Mouse (Mus musculus): ENCODE measurements around the gene Sppl2b. TPM values are rescaled to one million over a fixed set of nuclear protein-coding genes. Genes with fewer than 3 reads are reported as not detected.
A peak's percentile ranks its signal among the peaks of the same experiment; 100 is the strongest.

The Sppl2b gene
- total and polyA plus RNA-seq, 3 experiments = 52.0 to 65.9 TPM; not detected in 1

- Histone ChIP-seq H3K36me3 (ENCODE audit: control insufficient read depth in 1 of 2, insufficient read depth in 2 of 2, low read length in 2 of 2) (peaks cover 0 to 2% of the 10 kb centered on the region in 2 experiments; a peak in 1 of 4 replicates), H3K27me3 (ENCODE audit: control insufficient read depth in 1 of 2, insufficient read depth in 2 of 2, low read length in 2 of 2) (no peaks in the 10 kb centered on the region; a peak in 1 of 4 replicates), H3K27ac (ENCODE audit: control insufficient read depth, low read depth, low read length) (no peak overlapping the region), H3K79me2 (ENCODE audit: control insufficient read depth, insufficient read depth, low read length, poor library complexity) (peaks cover 6% of the 10 kb centered on the region), H3K9me3 (replicated peaks; ENCODE audit: insufficient read depth, low read length) (no peaks in the 10 kb centered on the region), H3K4me3 (ENCODE audit: control insufficient read depth in 1 of 2, insufficient read depth in 1 of 2, low read depth in 2 of 2, low read length in 2 of 2) (no peak overlapping the region), H3K4me1 (ENCODE audit: control insufficient read depth in 1 of 2, insufficient read depth in 2 of 2, low read length in 2 of 2) (peaks cover 0 to 8% of the 10 kb centered on the region in 2 experiments; a peak in 1 of 4 replicates), H3K9ac (ENCODE audit: control insufficient read depth, low read depth, low read length, poor library complexity, severe bottlenecking) (no peak overlapping the region)
- peak; percentile 46 for DNase-seq (ENCODE audit: low read depth, low spot score)
- TF ChIP-seq RCOR1 (IDR thresholded peaks at IDR 0.05; ENCODE audit: low read depth, low read length) (peak; percentile 66), TCF12 (IDR thresholded peaks at IDR 0.05; ENCODE audit: low read depth, low read length) (peak; percentile 79), ZMIZ1 (IDR thresholded peaks at IDR 0.05; ENCODE audit: low read depth, low read length) (no peak), ETS1 (IDR thresholded peaks at IDR 0.05; ENCODE audit: low read depth, low read length) (0 out of 2 replicates have a peak, but pooled peaks have one; percentile 7), MYC (IDR thresholded peaks at IDR 0.05; ENCODE audit: low read depth, low read length) (no peak), TAL1 (IDR thresholded peaks at IDR 0.05; ENCODE audit: low read length) (peak; percentile 80), CHD1 (IDR thresholded peaks at IDR 0.05; ENCODE audit: low read depth, low read length) (no peak), GATA1 (IDR thresholded peaks at IDR 0.05; ENCODE audit: low read depth, low read length) (peak; percentile 70), EP300 (IDR thresholded peaks at IDR 0.05; ENCODE audit: low read depth in 1 of 2, low read length in 2 of 2) (peak; percentile 58 to 72), RAD21 (IDR thresholded peaks at IDR 0.05; ENCODE audit: low read depth, low read length) (no peak)
Observed at GRCm38 (mm10) chr10:80915260-80915659, 60.2 kb downstream of the Sppl2b start.

DNA sequence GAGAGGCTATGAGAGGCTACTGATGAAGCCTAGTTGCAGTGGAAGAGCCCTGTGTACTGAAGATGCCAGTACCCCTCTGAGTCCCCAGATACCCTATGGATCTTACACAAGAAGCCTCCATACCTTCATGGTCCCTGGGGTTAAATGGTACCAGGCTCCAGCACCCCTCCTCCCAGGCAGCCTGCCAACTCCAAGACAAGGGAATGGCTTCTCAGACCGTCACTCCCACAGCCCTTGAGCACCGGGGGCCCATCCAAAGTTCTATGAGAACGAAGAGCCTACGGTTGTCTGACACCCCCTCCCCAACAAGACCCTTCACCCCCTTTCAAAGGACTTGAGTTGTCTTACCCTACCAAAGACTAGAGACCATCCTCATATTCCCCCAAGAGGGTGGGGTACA lies 60.7 kb downstream of the Sppl2b start:
- TF ChIP-seq KAT2A (conservative IDR thresholded peaks at IDR 0.05; ENCODE audit: low read depth, low read length) = no peak
- TF ChIP-seq MXI1 (IDR thresholded peaks at IDR 0.05; ENCODE audit: low read depth, low read length) = no peak
- TF ChIP-seq ZKSCAN1 (IDR thresholded peaks at IDR 0.05; ENCODE audit: low read depth, low read length) = no peak
- no peak for TF ChIP-seq MEF2A (IDR thresholded peaks at IDR 0.05; ENCODE audit: extremely low read depth, insufficient replicate concordance, low read depth, low read length, poor library complexity, severe bottlenecking)
- no peak for TF ChIP-seq ZC3H11A (IDR thresholded peaks at IDR 0.05; ENCODE audit: low read depth, low read length)
- no peak for TF ChIP-seq ZMIZ1 (IDR thresholded peaks at IDR 0.05; ENCODE audit: low read depth, low read length)
- no peak for TF ChIP-seq TCF12 (IDR thresholded peaks at IDR 0.05; ENCODE audit: low read depth, low read length)
- peaks cover 0 to 8% of the 10 kb centered on the region in 2 experiments; a peak in 1 of 4 replicates for H3K4me1 ChIP-seq (ENCODE audit: control insufficient read depth in 1 of 2, insufficient read depth in 2 of 2, low read length in 2 of 2)
- no peak overlapping the region for H3K9ac ChIP-seq (ENCODE audit: control insufficient read depth, low read depth, low read length, poor library complexity, severe bottlenecking)

More for the DNA sequence above, 60.7 kb downstream of the Sppl2b start:
- peaks cover 0 to 2% of the 10 kb centered on the region in 2 experiments; a peak in 1 of 4 replicates for H3K36me3 ChIP-seq (ENCODE audit: control insufficient read depth in 1 of 2, insufficient read depth in 2 of 2, low read length in 2 of 2)
- DNase-seq (ENCODE audit: low read depth, low spot score) = no peak
- H3K27ac ChIP-seq (ENCODE audit: control insufficient read depth, low read depth, low read length) = no peak overlapping the region
- H3K79me2 ChIP-seq (ENCODE audit: control insufficient read depth, insufficient read depth, low read length, poor library complexity) = peaks cover 6% of the 10 kb centered on the region
- no peaks in the 10 kb centered on the region; a peak in 1 of 4 replicates for H3K27me3 ChIP-seq (ENCODE audit: control insufficient read depth in 1 of 2, insufficient read depth in 2 of 2, low read length in 2 of 2)
- no peak overlapping the region for H3K4me3 ChIP-seq (ENCODE audit: control insufficient read depth in 1 of 2, insufficient read depth in 1 of 2, low read depth in 2 of 2, low read length in 2 of 2)
- no peaks in the 10 kb centered on the region for H3K9me3 ChIP-seq (replicated peaks; ENCODE audit: insufficient read depth, low read length)

All from MEL (cell line).